Mouse (Mus musculus) midbrain, embryonic 10.5 days (tissue): ENCODE measurements around the gene Fbxw11. TPM values are rescaled to one million over a fixed set of nuclear protein-coding genes. Genes with fewer than 3 reads are reported as not detected.
A peak's percentile ranks its signal among the peaks of the same experiment; 100 is the strongest.

Source experiments
- DNase-seq: peaks from one replicate; pipeline ENCODE4 v3.0.0-alpha.2; 2017; ENCODE audit warnings: low spot score
- H3K27ac ChIP-seq: fragments of 300-500 bp; sonication (generic); replicated peaks from 2 replicates; pipeline ENCODE4 v1.5.1; 2016; ENCODE audit warnings: mild to moderate bottlenecking
- H3K27me3 ChIP-seq: fragments of 300-500 bp; sonication (generic); 2 replicates; pipeline ENCODE4 v1.6.1; 2016; ENCODE audit warnings: low read depth, mild to moderate bottlenecking; ENCODE audit not compliant: poor library complexity, severe bottlenecking
- H3K36me3 ChIP-seq: fragments of 300-500 bp; sonication (generic); 2 replicates; pipeline ENCODE4 v1.6.1; 2016; ENCODE audit warnings: mild to moderate bottlenecking, moderate library complexity
- H3K4me1 ChIP-seq: fragments of 300-500 bp; sonication (generic); 2 replicates; pipeline ENCODE4 v1.6.1; 2016
- H3K4me3 ChIP-seq: fragments of 300-500 bp; sonication (generic); 2 replicates; pipeline ENCODE4 v1.5.1; 2016; ENCODE audit warnings: mild to moderate bottlenecking, moderate library complexity
- H3K9me3 ChIP-seq: fragments of 300-500 bp; sonication (generic); replicated peaks from 2 replicates; pipeline ENCODE4 v1.6.1; 2016; ENCODE audit warnings: mild to moderate bottlenecking
- WGBS: fragments of 180-500 bp; shearing (Covaris S2); methylation state at CpG from one replicate; pipeline ENCODE4 v1.1.7; 2016; 5-methylcytosine and 5-hydroxymethylcytosine counted together
- polyA plus RNA-seq: library from polyadenylated mRNA; unstranded; fragments of >200 nt; fragmentation: Nextera tagmentation; extraction: Ambion mirVana; gene quantifications from 2 replicates; pipeline ENCODE4 v1.2.1, GENCODE M21; 2016

Gene Fbxw11
- polyA plus RNA-seq, 1 experiment from 2014 or later, result 93.9 TPM

- no peaks in the 10 kb centered on the region for H3K9me3 ChIP-seq
- no peak overlapping the region for H3K4me3 ChIP-seq
- WGBS, result 82% methylated on average over 4 of the region's 4 CpGs
- H3K4me1 ChIP-seq, result no peaks in the 10 kb centered on the region
- H3K27me3 ChIP-seq, result no peaks in the 10 kb centered on the region
- no peak overlapping the region for H3K27ac ChIP-seq
- DNase-seq, result no peak
- no peaks in the 10 kb centered on the region for H3K36me3 ChIP-seq
Observed at GRCm38 (mm10) chr11:32629713-32630211, 12.8 kb upstream of the Fbxw11 start.

- no peaks in the 10 kb centered on the region for H3K9me3 ChIP-seq
- H3K27ac ChIP-seq, result no peak overlapping the region
- DNase-seq, result no peak
- 97% methylated on average over 5 of the region's 5 CpGs for WGBS
- no peak overlapping the region for H3K4me3 ChIP-seq
- no peaks in the 10 kb centered on the region for H3K27me3 ChIP-seq
- no peaks in the 10 kb centered on the region for H3K4me1 ChIP-seq
- H3K36me3 ChIP-seq, result no peaks in the 10 kb centered on the region
Observed at GRCm38 (mm10) chr11:32632671-32633070, 9.9 kb upstream of the Fbxw11 start.

- no peak overlapping the region for H3K27ac ChIP-seq
- H3K9me3 ChIP-seq, result no peaks in the 10 kb centered on the region
- no peaks in the 10 kb centered on the region for H3K36me3 ChIP-seq
- H3K4me3 ChIP-seq, result no peak overlapping the region
- H3K27me3 ChIP-seq, result no peaks in the 10 kb centered on the region
- DNase-seq, result no peak
- 72% methylated on average over 3 of the region's 3 CpGs for WGBS
- no peaks in the 10 kb centered on the region for H3K4me1 ChIP-seq
Observed at GRCm38 (mm10) chr11:32633542-32633941, 9.0 kb upstream of the Fbxw11 start.

- Histone ChIP-seq H3K4me1 (no peaks in the 10 kb centered on the region), H3K9me3 (no peaks in the 10 kb centered on the region), H3K27ac (no peak overlapping the region), H3K4me3 (no peak overlapping the region), H3K27me3 (no peaks in the 10 kb centered on the region), H3K36me3 (no peaks in the 10 kb centered on the region)
- DNase-seq, result no peak
- WGBS, result 85% methylated on average over 2 of the region's 2 CpGs
Observed at GRCm38 (mm10) chr11:32634143-32634542, 8.4 kb upstream of the Fbxw11 start.

- H3K4me3 ChIP-seq, result no peak overlapping the region
- no peaks in the 10 kb centered on the region for H3K9me3 ChIP-seq
- no peak for DNase-seq
- 0 out of 2 replicates have a peak, but pooled peaks cover 2% of the 10 kb centered on the region for H3K4me1 ChIP-seq
- H3K27ac ChIP-seq, result no peak overlapping the region
- no peaks in the 10 kb centered on the region for H3K27me3 ChIP-seq
- no peaks in the 10 kb centered on the region for H3K36me3 ChIP-seq
- 56% methylated on average over 2 of the region's 2 CpGs for WGBS
Observed at GRCm38 (mm10) chr11:32634842-32635241, 7.7 kb upstream of the Fbxw11 start.

- WGBS, result 85% methylated on average over 4 of the region's 4 CpGs
- DNase-seq, result no peak
- peaks cover 10% of the 10 kb centered on the region for H3K4me1 ChIP-seq
- H3K4me3 ChIP-seq, result no peak overlapping the region
- H3K9me3 ChIP-seq, result no peaks in the 10 kb centered on the region
- no peaks in the 10 kb centered on the region for H3K36me3 ChIP-seq
- no peaks in the 10 kb centered on the region for H3K27me3 ChIP-seq
- no peak overlapping the region for H3K27ac ChIP-seq
Observed at GRCm38 (mm10) chr11:32636275-32636674, 6.2 kb upstream of the Fbxw11 start.

GRCm38 (mm10) chr11:32638521-32639255, 3.8 kb upstream of the Fbxw11 start:
- Histone ChIP-seq H3K4me3 (no peak overlapping the region), H3K27ac (no peak overlapping the region), H3K4me1 (peaks cover 19% of the 10 kb centered on the region), H3K27me3 (no peaks in the 10 kb centered on the region), H3K36me3 (no peaks in the 10 kb centered on the region), H3K9me3 (no peaks in the 10 kb centered on the region)
- WGBS, result 86% methylated on average over 8 of the region's 8 CpGs
- DNase-seq, result no peak

GRCm38 (mm10) chr11:32640617-32641016, 1.9 kb upstream of the Fbxw11 start:
- WGBS, result 95% methylated on average over 4 of the region's 4 CpGs
- H3K4me3 ChIP-seq, result no peak overlapping the region
- H3K36me3 ChIP-seq, result no peaks in the 10 kb centered on the region
- peaks cover 25% of the 10 kb centered on the region for H3K4me1 ChIP-seq
- no peak overlapping the region for H3K27ac ChIP-seq
- no peak for DNase-seq
- H3K27me3 ChIP-seq, result no peaks in the 10 kb centered on the region
- H3K9me3 ChIP-seq, result no peaks in the 10 kb centered on the region

- WGBS, result under 1% methylated on average over 51 of the region's 54 CpGs
- peak; percentile 50 for DNase-seq
- Histone ChIP-seq H3K4me1 (peaks cover 25% of the 10 kb centered on the region), H3K4me3 (peak overlapping the region; percentile 99), H3K27ac (peak overlapping the region; percentile 99), H3K36me3 (no peaks in the 10 kb centered on the region), H3K27me3 (no peaks in the 10 kb centered on the region), H3K9me3 (no peaks in the 10 kb centered on the region)
Observed at GRCm38 (mm10) chr11:32642899-32643886, 669 bp downstream of the Fbxw11 start.

- H3K4me3 ChIP-seq, result peak overlapping the region; percentile 99
- 56% methylated on average over 3 of the region's 3 CpGs for WGBS
- H3K36me3 ChIP-seq, result no peaks in the 10 kb centered on the region
- no peaks in the 10 kb centered on the region for H3K27me3 ChIP-seq
- H3K27ac ChIP-seq, result peak overlapping the region; percentile 99
- H3K4me1 ChIP-seq, result peaks cover 25% of the 10 kb centered on the region
- H3K9me3 ChIP-seq, result no peaks in the 10 kb centered on the region
- no peak for DNase-seq
Observed at GRCm38 (mm10) chr11:32644010-32644409, 1.5 kb downstream of the Fbxw11 start.

GRCm38 (mm10) chr11:32647265-32647664, 4.7 kb downstream of the Fbxw11 start:
- H3K27me3 ChIP-seq, result no peaks in the 10 kb centered on the region
- H3K9me3 ChIP-seq, result no peaks in the 10 kb centered on the region
- H3K27ac ChIP-seq, result no peak overlapping the region
- no peaks in the 10 kb centered on the region for H3K36me3 ChIP-seq
- WGBS, result 80% methylated on average over 2 of the region's 2 CpGs
- peaks cover 9% of the 10 kb centered on the region for H3K4me1 ChIP-seq
- no peak overlapping the region for H3K4me3 ChIP-seq
- DNase-seq, result no peak

- peaks cover 23% of the 10 kb centered on the region for H3K36me3 ChIP-seq
- H3K27ac ChIP-seq, result no peak overlapping the region
- no peaks in the 10 kb centered on the region for H3K4me1 ChIP-seq
- no peak for DNase-seq
- H3K4me3 ChIP-seq, result no peak overlapping the region
- H3K9me3 ChIP-seq, result no peaks in the 10 kb centered on the region
- no peaks in the 10 kb centered on the region for H3K27me3 ChIP-seq
Observed at GRCm38 (mm10) chr11:32650236-32650749, 7.8 kb downstream of the Fbxw11 start.
